In genomic region chr11:51662632-51663031, GRCm38 (mm10) we compare ENCODE assay signal across 24 mouse cellular contexts.
"Had no signal": no experiment of that assay in that cellular context is flagged by ENCODE, and none has a peak within 500 bp of the region (broad histone marks: within the 10 kb centered on the region; RNA-seq: fewer than 3 reads in every experiment).

No protein-coding gene starts in this region.

- H3K36me3 ChIP-seq: heart, embryonic 10.5 days; heart, embryonic 12.5 days; hindbrain, embryonic 10.5 days; hindbrain, embryonic 12.5 days; intestine, embryonic 15.5 days; kidney, embryonic 15.5 days; limb, embryonic 10.5 days; limb, embryonic 12.5 days; liver, embryonic 13.5 days had no signal

- H3K9me3 ChIP-seq: heart, embryonic 10.5 days; heart, embryonic 12.5 days; hindbrain, embryonic 10.5 days; hindbrain, embryonic 12.5 days; intestine, embryonic 15.5 days; kidney, embryonic 15.5 days; limb, embryonic 10.5 days; limb, embryonic 12.5 days; liver, embryonic 13.5 days had no signal

- H3K27ac ChIP-seq: gastrocnemius, adult 2 months; heart, embryonic 10.5 days; hindbrain, embryonic 10.5 days; hindbrain, embryonic 12.5 days; hindbrain, embryonic 14.5 days; intestine, embryonic 15.5 days; kidney, embryonic 15.5 days; kidney, postnatal 0 days; layer of hippocampus, adult 2 months; left cerebral cortex, adult 2 months; limb, embryonic 10.5 days; limb, embryonic 12.5 days; liver, embryonic 13.5 days had no signal

- H3K27me3 ChIP-seq: heart, embryonic 12.5 days; hindbrain, embryonic 12.5 days; intestine, embryonic 15.5 days; kidney, embryonic 15.5 days; limb, embryonic 12.5 days; liver, embryonic 13.5 days had no signal

- ATAC-seq: hindbrain, embryonic 16.5 days; inflammation-experienced regulatory T-cells, adult 6 months; intestine, embryonic 15.5 days; intestine, postnatal 0 days had no signal

- H3K4me1 ChIP-seq: hindbrain, embryonic 10.5 days; hindbrain, embryonic 12.5 days had no signal

- DNase-seq: gastrocnemius, adult 2 months; gastrocnemius, postnatal 10 days; gastrocnemius, postnatal 25 days; heart, postnatal 10 days; heart, postnatal 4 days; kidney, postnatal 25 days; liver; liver, embryonic 13.5 days had no signal

- H3K4me2 ChIP-seq: heart, embryonic 12.5 days; hindbrain, embryonic 12.5 days; hindbrain, embryonic 14.5 days; intestine, embryonic 15.5 days; kidney, embryonic 15.5 days; limb, embryonic 12.5 days; liver, embryonic 11.5 days; liver, embryonic 13.5 days had no signal

- H3K4me3 ChIP-seq: gastrocnemius, adult 2 months; heart, embryonic 10.5 days; heart, embryonic 12.5 days; hindbrain, embryonic 10.5 days; hindbrain, embryonic 12.5 days; intestine, embryonic 15.5 days; kidney, embryonic 15.5 days; layer of hippocampus, adult 2 months; left cerebral cortex, adult 2 months; limb, embryonic 10.5 days; limb, embryonic 12.5 days; liver, embryonic 13.5 days had no signal

- H3K9ac ChIP-seq: heart, embryonic 12.5 days; hindbrain, embryonic 12.5 days; hindbrain, embryonic 14.5 days; intestine, embryonic 15.5 days; kidney, embryonic 15.5 days; limb, embryonic 12.5 days; liver, embryonic 13.5 days had no signal
